Mouse (Mus musculus): Measurements from ENCODE around the gene Nodal.
"Not testable (repeated sequence)": the region's sequence is repeated elsewhere in the genome, so short reads cannot be mapped to it uniquely, and the experiment has no call there.

Nodal gene

DNA sequence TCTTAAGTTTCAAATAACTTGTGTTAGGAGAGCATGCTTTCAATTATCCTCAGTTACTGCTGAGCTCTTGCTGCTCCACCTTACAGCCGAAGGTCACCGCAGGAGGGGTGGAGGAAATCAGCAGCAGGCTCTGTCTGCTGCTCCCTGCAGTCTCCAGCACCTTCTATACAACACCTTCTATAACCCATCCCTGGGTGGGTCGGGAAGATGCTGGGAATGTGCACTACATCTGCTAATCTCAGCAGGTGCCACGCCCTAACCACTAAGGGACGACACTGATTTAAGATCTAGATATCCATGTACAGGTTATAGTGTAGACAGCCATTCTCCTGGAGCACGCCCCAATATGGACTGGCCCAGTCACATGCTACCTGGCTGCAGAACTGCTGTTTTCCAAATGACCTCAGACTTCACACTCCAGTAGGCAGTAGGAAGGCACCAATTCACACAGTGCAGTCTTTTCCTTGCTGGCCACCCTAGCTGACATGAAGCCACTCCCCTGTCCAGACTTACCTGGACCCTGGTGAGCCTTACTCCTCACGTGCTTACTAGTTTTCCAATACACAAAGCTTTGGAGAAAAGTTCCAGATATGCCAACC, 22.5 kb downstream of the Nodal start:
- DNase-seq: no peak

DNA sequence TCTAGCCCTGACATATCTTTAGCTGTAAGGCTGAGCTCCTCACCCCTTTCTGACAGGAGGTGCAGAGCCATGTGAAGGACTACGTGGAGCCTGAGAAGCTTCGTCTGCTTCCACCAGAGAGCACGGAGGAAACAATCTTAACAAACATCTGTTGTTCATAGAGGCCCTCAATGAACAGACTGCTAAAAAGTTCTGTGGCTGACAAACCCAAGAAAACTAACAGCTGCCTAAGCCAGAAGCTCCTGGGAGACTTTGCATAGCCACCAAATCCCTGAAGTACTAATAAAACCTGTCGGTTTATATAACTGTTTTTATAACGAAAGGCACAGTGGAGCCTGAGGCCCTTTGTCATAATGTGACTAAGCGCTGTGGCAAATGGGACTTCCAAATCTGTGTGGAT, 25.7 kb downstream of the Nodal start:
- no peak for DNase-seq

DNA sequence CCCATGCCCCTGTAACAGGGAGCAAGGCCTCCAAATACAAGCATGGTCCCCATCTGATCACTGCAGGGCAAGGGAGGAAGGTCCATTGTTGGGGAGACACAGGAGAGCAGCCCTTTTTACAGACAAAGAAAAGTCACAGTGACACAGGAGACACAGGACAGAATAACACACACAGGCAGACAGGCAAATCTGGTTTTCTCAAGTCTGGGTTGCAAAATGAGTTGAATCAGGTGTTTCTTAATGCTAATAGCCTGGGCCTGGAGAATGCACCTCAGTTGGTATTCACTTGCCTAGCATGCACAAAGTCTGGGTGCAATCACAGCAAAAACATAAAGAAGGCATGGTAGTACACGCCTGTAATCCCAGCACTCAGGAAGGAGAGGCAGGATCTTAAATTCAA, 26.1 kb downstream of the Nodal start:
- no peak for DNase-seq

DNA sequence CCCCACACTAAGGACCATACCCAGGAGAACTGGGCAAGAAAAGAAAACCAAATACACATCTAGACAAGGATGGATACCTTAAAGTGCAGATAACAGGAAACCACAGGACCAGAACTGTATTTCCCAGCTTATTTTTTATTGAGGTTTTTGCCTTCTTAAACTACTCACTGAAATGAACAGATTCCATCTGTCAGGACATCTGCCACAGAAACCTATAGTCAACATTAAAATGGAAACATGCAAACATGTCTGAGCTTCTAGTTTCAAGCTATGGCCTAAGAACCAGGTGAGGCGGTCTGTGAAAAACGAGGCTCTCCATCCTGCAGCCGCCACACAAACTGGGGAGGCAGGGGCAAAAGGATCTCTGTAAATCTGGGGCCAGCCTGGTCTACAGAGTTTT, 27.2 kb downstream of the Nodal start:
- DNase-seq: no peak

DNA sequence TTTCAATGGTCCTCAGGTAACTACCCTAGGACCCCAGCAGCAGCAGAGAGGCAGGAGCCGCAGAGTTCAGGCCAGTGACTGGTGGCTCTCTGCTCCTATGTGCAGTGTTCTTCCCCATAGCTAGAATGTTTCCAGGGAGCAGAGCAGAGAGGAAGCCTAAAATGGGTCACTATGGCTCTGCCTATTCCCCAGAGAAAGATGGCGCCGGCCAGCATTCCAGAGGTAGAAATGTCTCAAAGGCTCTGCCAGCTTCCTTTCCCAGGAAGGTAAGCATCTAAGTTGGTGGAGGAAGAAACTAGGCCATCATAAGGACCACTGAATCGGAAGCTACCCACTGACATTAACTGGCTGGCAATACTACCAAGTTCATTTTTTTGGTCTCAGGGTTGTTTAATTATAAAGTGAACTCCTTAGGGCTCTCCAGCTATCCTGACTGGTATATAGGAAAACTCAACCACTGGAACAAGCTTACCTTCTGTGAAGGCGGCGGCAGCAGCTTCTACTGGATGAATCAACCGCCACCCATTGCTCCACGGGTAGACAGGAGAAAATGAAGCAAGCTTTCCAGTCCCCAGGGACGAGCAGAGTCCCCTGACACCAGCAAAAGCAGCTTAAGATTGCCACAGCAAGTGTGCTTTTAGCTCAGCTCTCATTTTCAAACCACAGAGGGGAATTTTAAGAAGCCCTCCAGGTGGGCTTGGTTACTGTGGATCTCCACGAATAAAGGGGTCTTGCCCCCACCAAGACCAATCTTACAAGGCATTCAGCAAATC, 30.0 kb downstream of the Nodal start:
- no peak for DNase-seq

DNA sequence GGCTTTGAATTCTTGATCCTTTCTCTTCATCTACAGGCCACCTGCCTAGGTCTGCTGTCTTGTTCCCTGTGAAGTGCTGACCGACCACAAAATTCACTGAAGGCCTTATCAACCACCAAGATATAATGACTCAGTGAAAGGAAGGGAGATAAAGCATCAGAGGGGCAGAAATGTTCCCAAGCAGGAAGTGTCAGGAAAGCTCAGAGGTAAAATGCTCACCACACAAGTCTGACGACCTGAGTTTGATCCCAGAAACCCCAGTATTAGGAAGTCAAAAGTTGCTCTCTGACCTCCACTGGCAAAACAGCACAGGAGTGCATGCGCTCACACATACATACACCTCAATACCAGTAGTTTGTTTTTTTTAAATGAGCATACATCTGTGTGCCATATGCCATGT, 31.1 kb downstream of the Nodal start:
- DNase-seq: no peak

DNA sequence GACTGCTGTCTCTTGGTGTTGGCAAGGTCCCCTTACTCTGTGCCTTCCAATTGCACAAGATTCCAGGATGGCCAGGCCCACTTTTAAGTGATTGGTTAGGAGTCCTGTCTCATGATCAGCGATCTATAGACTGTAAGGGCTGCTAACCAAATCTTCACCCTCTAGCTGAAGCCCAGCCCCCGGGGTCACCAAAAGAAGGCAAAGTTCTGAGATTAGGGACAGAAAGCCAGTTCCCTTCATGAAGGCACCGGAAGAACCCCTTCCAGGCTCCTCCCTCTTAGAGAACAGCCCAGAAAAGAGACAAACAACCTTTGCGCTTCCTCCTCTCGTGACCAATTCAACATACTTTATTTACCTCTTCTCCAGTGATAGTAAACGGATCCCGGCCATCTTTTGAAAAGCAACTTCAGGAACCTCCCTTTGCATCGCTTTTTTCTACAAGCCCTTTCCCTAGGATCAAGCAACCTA, 33.7 kb downstream of the Nodal start:
- DNase-seq: peak in 1 of 2 experiments; percentile 19

DNA sequence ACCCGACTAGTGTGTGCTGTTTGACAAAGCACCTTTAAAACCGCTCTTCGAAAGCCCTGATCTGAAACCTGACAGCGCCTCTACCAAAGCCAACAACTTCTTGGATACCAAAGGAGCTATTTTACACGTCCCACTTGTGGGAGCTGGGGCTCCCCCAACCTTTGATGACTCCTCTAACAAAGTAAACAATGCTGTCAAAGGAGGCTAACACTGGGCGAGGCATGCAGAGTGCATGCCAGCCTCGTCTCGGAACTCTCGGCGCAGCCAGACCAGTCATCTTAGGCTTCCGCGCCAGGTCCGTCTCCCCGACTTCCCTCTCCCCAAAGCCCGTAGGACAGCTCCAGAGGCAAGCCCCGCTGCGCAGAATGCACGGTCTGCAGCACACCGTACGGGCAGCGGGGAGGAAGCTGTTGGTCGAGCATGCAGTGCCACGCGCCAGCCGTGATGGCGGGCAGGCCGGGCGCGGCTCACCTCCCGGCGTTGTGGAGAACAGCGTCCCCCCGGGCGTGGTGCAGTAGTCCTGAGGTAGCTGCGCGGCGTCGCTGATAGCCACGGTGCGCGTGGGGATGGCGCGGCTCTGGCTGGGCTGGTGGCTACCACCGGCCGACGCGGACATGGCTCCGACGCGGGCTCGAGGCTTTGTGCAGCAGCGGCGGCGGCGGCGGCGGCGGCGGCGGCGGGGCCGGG, 34.3 kb downstream of the Nodal start:
- DNase-seq: peak; percentile 47 to 63

DNA sequence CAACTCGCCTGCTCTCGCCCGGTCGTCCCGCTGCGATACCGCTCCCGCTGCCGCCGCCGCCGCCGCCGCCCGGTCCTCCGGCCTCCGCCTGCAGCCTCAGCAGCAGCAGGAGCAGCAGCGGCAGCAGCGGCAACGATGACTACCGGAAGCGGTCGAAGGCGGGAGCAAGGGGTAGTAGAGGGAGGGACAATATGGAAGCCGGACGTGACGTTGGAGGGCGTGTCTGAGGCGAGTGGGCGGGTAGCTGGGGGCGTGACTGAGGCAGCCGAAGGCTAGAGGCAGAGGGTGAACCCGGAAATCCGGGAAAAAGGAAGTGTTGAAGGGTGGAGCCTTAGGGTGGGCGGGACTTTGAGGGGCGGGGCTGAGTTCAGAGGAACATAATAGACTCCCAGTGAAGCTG, 34.9 kb downstream of the Nodal start, which contains the start of gene Eif4ebp2:
Gene Eif4ebp2, minus strand, starts transcription at position 17 of the 400 bp plus-strand sequence.
- DNase-seq: peak; percentile 96 to 99

DNA sequence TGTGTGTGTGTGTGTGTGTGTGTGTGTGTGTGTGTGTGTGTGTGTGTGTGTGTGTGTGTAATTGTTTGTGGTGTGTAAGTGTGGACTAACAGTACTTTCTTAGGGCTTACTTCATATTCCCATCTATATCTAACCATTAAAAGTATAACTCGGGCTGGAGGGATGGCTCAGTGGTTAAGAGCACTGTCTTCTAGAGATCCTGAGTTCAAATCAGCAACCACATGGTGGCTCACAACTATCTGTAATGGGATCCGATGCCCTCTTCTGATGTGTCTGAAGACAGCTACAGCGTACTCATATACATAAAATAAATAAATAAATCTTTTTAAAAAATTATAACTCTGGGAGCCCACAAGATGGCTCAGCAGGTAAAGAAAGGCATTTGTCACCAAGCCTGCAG, 35.4 kb downstream of the Nodal start:
- not testable (repeated sequence) for DNase-seq

DNA sequence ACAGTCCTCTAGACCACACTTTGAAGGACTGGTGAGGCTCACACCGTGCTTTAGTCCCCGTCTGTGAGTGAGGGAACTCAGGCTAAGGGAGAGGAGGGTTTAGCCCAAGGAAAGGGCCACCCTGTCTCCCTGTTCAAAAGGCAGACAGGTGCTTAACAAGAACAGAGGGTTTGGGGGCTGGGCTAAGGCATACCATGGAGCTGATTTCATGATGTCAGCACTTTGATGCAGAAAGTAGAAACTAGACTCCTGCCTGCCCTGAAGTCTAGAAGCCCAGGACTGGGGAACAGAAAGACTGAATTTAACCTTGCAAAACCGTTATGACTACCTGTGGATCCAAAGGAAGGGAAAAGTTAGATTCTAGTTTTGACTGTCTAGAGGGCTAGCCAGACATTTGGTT, 39.4 kb downstream of the Nodal start:
- no peak for DNase-seq

DNA sequence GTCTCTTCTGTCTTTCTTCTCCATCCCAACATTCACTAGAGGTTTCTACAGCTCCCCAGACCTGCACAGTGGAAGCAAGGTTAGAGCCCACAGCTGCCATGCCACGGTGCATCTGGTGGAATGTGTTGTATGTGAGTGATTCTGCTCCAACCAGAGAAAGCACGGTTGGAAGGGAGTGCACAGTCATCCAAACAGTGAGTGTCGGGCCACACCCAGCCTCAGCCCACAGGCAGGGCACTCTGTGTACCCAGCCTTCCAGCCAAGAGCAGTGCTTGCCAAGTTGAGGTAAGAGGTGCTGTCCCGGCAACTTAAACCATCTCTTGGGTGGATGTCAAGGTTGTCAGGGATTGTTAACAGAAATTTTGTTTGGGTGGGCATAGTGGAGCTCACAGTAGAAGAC, 47.2 kb downstream of the Nodal start:
- DNase-seq: no peak

DNA sequence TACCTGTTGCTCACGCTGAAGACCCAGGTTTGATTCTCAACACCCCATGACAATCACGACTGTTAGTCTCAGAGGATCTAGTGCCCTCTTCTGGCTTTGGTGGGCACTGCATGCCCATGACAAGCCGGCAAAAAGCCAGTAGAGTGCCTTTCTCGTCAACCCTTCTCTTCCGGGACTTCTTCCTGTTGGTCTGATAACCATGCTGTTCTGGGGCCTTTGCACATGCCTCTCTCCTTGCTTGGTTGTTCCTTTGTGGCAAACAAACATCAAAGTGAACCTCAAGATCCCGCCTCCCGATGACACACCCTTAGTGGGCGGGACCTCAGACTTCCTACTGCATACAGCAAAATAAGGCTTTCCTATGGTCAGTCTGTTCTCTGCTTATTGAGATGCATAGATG, 48.5 kb downstream of the Nodal start:
- no peak for DNase-seq

DNA sequence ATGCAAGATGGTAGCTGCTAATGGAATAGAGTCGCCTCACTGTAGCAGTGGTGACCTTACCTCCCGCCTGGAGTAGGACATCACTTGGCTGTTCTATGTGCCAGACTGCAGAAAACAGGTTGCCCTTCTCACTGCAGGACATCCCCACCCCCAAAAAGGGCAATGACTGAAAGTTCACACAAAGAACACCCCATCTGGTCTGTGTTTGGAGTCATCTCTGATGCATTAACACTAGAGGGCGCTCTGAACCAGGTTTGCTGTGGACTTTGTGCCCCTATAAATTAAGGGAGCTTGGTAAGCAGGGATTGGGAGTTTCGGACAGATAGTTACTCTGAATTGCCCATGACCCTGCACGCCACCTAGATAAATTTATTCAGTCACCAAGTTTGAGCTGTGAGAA, 49.1 kb downstream of the Nodal start:
- peak; percentile 41 to 51 for DNase-seq

DNA sequence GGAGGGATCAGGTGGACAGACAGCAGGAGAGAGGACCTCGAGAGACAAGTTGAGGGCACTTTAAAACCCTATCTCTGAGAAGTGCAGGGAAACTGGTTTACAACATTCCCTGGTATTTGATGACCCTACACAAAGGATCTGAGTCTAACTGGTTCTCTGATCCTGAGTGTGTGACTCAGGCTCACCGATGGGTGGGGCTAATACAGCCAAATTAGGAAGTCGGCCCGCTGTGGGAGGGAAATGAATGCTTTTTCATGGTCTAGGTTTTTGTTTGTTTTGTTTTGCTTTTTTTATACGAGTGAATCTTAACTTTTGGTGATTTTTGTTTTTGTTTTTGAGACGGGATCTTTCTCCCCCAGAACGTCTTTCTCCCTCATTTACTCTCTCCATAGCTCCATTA, 51.1 kb downstream of the Nodal start:
- DNase-seq: no peak

DNA sequence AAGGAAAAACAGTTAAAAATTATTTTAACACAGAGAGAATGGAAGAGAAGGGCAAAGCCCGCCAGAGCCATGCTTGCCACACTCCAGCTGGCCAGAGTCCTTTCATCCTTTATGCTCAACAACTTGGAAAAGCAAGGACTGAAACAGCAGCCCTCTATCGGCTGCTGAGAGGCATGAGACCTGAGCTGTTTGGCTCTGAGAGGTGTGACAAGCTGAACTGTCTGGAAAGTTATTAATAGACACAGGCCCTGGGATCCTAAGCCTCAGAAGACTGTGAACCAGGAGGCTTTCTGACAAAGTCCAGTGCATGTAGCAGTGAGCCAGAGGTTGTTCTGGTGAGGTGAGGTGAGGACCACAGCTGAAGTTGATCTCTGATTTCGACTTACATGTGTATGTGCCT, 55.9 kb downstream of the Nodal start:
- no peak for DNase-seq

DNA sequence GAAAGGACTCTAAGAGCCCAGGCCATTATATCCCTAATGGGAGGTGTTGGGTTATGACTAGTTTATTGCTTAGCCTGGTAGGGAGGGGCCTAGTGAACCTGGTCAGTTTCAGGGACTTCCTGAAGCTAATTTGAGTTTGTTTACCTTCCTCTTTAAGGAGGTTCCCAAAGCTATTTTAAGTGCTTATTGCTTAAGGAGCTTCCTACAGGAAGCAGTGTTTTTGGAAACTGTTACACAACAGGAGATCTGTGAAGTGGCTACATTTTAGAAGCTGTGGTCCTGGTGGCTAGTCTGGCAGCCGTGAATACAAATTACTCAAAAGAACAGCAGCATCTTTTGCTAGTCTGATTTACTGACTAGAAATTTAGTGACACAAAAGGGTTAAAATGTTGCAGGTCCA, 56.6 kb downstream of the Nodal start:
- DNase-seq: no peak

All from cerebellum, adult 18-20 months (tissue).